Mouse (Mus musculus): ENCODE data around the gene Cdh26. TPM values are rescaled to one million over a fixed set of nuclear protein-coding genes. Genes with fewer than 3 reads are reported as not detected.

Gene Cdh26
- total RNA-seq (2023): not detected in 4 replicates

GRCm38 (mm10) chr2:178430231-178430630 is at the start of gene Cdh26:
Gene Cdh26, plus strand, starts transcription at chr2:178430531.

DNA sequence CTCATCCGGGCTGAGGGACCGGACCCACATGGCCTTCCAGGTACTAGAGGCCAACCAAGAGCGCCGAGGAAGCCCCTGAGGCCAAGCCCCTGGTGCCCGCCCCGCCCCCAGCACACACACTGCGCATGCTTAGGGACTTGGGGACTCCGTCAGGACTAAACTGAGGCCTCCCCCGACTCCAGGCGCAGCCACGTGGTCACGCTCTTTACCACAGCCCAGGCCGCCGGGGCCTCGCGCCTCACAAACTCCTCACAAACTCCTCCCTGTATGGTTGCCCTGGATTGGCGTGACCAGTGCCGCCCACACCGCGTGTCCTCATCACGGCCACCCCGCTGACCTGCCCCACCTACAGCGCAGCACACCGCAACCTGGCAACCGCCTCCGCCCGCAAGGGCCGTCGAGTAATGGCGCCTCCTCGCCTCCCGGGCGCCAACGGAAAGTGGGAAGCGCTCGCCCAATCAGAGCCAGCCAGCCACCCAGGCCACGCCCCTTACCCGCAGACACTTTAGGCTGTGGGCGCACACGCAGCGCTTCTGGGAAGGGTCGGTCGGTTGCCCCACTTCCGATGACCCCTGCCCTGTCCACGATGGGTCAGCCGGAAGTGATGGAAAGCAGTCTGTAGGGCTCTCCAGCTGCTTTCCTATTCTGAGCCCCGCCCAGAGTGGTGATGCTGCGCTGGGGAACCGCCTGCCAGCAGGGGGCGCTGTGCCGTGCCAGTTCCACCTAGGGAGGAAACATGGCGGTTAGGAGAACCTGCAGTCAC is 23.1 kb upstream of the Cdh26 start, which contains the start of gene Sycp2:
Gene Sycp2 (minus strand): TSS at position 633 of the 763 bp plus-strand sequence.

GRCm38 (mm10) chr2:178414261-178415149 is 15.8 kb upstream of the Cdh26 start, which contains the start of the genes Ppp1r3d and Fam217b:
Gene Ppp1r3d, minus strand, starts transcription at chr2:178414472.
Gene Fam217b, plus strand, starts transcription at chr2:178414524.

Other genes starting within 250 kb of the Cdh26 start
- not detected in 4 replicates for gene Sycp2, start 22.8 kb upstream of the Cdh26 start, total RNA-seq (2023)
- gene Ppp1r3d, start 16.1 kb upstream of the Cdh26 start, total RNA-seq (2023): 0.24 TPM in 1 of 4 replicates, not detected in the others
- gene Fam217b, start 16.0 kb upstream of the Cdh26 start, total RNA-seq (2023): not detected in 4 replicates

All from B cell, adult 62 days (primary cell).